Mouse (Mus musculus): ENCODE measurements around the gene Vmn2r61. TPM values are rescaled to one million over a fixed set of nuclear protein-coding genes. Genes with fewer than 3 reads are reported as not detected.

The Vmn2r61 gene
- polyA plus RNA-seq (2021; fragmentation: Nextera tagmentation): not detected in 2 replicates
- long read RNA-seq, experiment 1: 0 reads
- long read RNA-seq, experiment 2: 0 reads

DNA sequence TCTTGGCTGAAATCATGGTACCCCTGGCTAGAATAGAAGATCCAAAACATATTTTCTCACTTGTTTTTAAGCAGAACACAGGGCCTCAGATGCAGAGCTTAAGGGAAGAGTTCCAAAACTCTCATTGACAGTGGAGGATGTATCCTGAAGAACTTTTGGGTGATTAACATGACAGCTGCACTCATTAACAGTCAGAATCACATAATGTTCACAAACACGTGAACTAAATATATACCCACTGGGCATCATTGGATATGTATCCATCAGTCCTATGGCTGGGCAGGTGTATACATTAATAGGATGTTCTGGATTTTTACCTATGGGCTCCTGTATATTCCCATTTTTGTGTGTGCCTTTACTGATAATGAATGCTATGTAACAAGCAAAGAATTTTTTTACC lies at the start of gene Vmn2r61:
Vmn2r61 (plus strand) TSS at position 301 of the 400 bp plus-strand sequence.

Other genes starting within 250 kb of the Vmn2r61 start
- not detected in 2 replicates for gene Vmn2r59, start 201.0 kb upstream of the Vmn2r61 start, polyA plus RNA-seq (2021; fragmentation: Nextera tagmentation)
- 0.01 TPM in 1 of 2 replicates, not detected in the other for gene Vmn2r60, start 152.3 kb upstream of the Vmn2r61 start, polyA plus RNA-seq (2021; fragmentation: Nextera tagmentation)
- not detected in 2 replicates for gene 4933421I07Rik, start 188.1 kb downstream of the Vmn2r61 start, polyA plus RNA-seq (2021; fragmentation: Nextera tagmentation)
- 5.4 and 6.3 TPM in 2 replicates for gene Zfp141, start 245.7 kb downstream of the Vmn2r61 start, polyA plus RNA-seq (2021; fragmentation: Nextera tagmentation)